Mouse (Mus musculus): ENCODE results near the gene Tmem91.

The Tmem91 gene

DNA sequence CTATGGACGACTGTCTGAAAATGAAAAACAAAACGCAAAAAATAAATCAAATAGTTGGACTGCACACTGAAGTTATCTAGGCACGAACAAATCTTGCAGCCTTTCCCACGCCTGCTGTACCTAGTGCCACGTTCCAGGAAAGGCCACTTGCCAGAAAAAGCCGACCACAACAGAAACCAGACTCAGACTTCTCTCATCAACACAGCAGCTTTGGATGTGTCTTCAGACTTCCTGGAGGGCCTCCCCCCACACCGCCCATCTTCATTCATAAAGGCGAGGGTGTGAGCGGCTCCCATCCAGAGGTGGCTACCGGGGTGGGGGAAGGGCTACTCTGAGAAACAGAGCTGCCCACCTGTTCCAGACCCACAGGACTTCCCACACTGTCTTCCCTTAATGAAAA lies 30.8 kb downstream of the Tmem91 start:
- in situ Hi-C loops (cut with MboI; ENCODE audit: low pct_unique_long_range_greater_than_20kb in 1 of 2, low sequenced_read_pairs in 2 of 2, unreplicated experiment in 1 of 2): no loop called here

DNA sequence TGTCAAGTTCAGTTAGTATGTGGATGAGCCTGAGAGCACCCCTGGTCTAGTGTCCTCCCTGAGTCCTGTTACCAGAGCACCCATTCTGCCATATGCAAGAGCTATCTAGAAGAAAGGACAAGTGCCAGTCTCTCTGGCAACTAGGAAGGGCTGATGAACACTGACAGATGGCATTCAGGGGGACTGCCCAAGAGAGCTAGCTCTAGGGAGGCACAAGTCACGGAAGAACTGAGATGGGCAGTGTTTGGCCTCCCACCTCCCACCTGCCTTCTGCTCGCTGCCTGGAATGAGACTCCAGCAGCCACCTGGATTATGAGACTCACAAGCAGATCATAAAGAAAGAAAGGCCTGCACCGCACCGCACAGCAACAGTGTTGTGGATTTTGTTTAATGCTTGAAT lies 35.2 kb downstream of the Tmem91 start:
- in situ Hi-C loops (cut with MboI; ENCODE audit: low pct_unique_long_range_greater_than_20kb in 1 of 2, low sequenced_read_pairs in 2 of 2, unreplicated experiment in 1 of 2): no loop called here

- in situ Hi-C loops (cut with MboI; ENCODE audit: low pct_unique_long_range_greater_than_20kb in 1 of 2, low sequenced_read_pairs in 2 of 2, unreplicated experiment in 1 of 2): no loop called here
These were observed 37.9 kb downstream of the Tmem91 start for GRCm38 (mm10) chr7:25637099-25637498.

GRCm38 (mm10) chr7:25636373-25636772 lies 38.6 kb downstream of the Tmem91 start:
- in situ Hi-C loops (cut with MboI; ENCODE audit: low pct_unique_long_range_greater_than_20kb in 1 of 2, low sequenced_read_pairs in 2 of 2, unreplicated experiment in 1 of 2): no loop called here

DNA sequence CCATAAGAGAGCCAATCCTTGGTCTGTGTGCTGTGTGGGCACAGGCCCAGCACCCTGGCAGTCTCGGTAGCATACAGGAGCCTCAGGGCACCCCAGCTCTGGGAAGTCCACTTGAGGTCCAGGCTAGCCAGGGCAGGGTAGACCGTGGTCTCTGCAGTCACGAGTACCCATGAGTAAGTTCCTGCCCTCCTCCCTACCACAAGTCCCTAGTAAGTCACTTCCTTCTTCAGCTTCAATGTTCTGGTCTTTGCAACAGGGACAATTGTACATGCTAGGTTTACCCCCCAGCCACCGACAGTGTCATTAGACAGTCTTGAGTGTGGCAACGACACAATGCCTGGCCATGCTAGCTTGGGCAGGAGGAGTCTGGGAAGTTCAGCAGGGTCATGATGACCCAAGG lies 42.3 kb downstream of the Tmem91 start:
- in situ Hi-C loops (cut with MboI; ENCODE audit: low pct_unique_long_range_greater_than_20kb in 1 of 2, low sequenced_read_pairs in 2 of 2, unreplicated experiment in 1 of 2): no loop called here

DNA sequence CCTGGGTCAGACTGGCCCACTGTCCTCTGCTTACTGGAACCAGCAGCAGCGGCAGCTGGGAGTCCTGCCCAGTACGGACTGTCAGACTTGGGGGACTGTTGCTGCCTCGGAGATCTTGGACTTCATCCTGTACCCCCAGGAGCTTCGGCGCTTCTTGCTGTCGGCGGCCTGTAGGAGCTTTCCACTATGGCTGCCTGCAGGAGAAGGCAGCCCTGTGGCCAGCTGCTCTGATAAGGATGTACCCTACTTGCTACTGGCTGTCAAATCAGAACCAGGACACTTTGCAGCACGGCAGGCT lies 46.7 kb downstream of the Tmem91 start:
- in situ Hi-C loops (cut with MboI; ENCODE audit: low pct_unique_long_range_greater_than_20kb in 1 of 2, low sequenced_read_pairs in 2 of 2, unreplicated experiment in 1 of 2): no loop called here

DNA sequence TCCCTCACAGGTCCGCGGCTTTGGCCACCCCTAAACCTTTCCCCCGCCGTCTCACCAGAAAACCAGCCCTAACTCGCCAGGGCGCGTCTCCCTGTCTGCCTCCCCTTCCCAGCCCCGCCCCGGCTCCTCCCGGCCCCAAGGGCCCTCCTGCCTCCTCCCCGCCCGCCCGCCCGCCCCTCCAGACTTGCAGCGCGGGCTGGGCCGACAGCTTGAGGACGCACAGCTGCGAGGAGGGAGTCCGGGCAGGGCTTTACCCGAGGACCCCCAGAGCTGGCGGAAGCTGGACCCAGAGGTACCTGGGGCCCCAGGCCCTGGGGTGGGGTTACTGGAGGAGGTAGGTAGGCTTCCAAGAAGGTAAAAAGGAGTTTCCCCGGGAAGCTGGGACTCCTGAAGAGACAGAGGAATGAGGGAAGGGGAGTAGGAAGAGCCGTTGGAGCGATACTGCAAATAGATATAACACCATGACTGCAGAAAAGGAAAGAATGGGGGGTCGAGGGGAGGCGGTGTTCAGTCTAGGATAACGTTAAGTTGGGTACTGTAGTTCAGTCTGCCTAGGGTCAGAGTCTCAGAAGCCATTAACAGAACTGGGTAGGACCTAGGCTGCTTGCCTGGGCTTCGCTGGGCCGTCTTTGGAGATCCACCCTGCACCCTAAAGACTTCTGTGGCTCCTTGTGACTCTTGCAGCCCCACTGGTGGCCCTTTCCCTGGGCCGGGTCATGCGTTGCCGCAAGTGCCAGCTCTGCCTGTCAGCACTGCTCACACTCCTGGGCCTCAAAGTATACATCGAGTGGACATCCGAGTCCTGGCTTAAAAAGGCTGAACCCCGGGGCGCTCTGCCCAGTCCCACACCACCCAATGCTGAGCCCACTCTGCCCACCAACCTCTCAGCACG lies 47.3 kb downstream of the Tmem91 start:
- in situ Hi-C loops (cut with MboI; ENCODE audit: low pct_unique_long_range_greater_than_20kb in 1 of 2, low sequenced_read_pairs in 2 of 2, unreplicated experiment in 1 of 2): no loop called here

DNA sequence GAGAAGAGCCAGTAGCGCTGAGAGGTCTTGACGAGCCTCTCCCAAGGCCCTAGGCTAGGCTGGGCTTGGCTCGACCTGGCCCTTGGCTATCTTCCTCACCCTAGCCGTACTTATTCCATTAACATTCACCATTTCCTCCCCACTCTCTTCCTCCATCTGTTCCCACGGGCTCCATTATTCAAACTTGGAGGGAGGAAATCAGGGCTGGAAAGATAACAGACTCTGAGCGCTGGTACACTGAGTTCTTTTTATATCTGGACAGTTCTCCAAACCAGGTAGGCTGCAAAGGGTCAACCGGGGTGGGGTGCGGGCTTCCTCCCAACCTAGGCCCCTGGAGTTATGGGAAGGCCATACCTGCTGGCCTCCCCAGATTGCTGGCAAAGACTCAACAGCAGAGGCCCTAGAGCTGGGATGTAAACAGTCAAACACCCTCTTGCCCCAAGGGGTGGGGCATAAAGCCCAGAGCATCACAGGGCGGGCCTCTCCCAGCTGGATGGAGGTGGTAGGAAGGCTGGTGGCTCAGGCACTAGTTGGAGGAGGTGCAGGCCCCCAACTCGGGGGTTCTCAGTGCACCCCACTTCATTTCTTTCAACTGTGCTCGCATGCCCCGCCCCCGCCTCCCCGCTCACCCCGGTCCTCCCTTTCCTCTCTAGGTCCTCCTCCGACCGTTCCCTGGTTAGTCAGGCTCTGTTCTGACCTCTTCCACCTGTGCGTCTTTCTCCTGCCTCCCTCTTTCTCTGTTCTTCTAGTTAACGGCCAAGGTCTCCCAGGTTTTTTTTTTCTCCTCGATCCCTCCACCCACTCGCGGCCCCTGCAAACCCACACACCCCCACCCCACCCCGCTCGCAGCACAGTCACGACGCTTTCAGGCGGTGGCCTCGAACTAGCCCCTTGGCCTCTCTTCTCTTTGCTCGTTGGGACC lies 48.2 kb downstream of the Tmem91 start, which contains the start of gene B3gnt8:
TSS of gene B3gnt8 (plus strand) at position 146 of the 922 bp plus-strand sequence.
- in situ Hi-C loops (cut with MboI; ENCODE audit: low pct_unique_long_range_greater_than_20kb in 1 of 2, low sequenced_read_pairs in 2 of 2, unreplicated experiment in 1 of 2): no loop called here

GRCm38 (mm10) chr7:25625594-25626250 lies 49.2 kb downstream of the Tmem91 start:
- in situ Hi-C loops (cut with MboI; ENCODE audit: low pct_unique_long_range_greater_than_20kb in 1 of 2, low sequenced_read_pairs in 2 of 2, unreplicated experiment in 1 of 2): no loop called here

DNA sequence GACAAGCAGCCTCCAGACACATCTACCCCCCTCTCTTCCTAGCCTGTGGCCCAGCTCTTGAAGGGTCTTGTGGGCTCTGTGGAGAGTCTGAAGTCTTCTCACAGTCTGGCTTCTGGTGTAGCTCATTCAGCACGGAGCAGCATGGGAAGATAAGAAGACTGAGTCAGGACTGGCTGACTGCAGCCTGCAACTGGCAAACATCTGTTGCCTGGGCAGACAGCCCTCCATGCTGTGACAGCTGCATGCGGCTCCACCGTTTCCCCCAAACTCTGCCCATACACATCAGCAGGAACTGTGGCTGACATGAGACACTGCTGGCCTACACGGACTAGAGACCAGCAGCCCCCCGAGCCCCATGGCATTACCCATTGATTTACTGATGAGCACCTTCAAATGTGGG lies 50.1 kb downstream of the Tmem91 start:
- in situ Hi-C loops (cut with MboI; ENCODE audit: low pct_unique_long_range_greater_than_20kb in 1 of 2, low sequenced_read_pairs in 2 of 2, unreplicated experiment in 1 of 2): loop anchor here in 1 of 2 experiments (5.0 to 25.0 kb wide), 2 partner anchors 77 to 488 kb away; no protein-coding TSS in a partner anchor

DNA sequence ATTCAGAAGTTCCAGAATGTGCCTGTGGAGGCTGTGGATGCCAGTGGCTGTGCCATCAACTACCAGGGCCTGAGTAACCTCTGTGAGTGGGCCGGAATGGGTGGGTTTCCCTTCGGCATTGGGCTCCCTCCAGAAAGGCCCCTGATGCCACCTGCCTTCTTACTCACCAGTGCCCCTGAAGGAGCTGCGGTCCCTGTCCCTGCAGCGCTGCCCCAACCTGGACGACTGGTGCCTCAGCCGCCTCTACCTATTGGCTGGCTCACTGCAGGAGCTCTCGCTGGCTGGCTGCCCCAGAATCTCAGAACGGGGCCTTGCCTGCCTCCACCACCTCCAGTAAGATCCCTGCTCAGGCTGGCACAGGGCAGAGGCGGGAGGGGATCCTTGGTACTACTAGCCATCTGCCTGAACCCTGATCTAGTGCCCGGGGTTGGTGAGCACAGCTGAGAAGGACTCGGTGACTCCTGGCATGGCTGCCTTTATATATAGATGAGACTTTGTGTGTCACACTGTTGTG lies 51.1 kb downstream of the Tmem91 start:
- in situ Hi-C loops (cut with MboI; ENCODE audit: low pct_unique_long_range_greater_than_20kb in 1 of 2, low sequenced_read_pairs in 2 of 2, unreplicated experiment in 1 of 2): loop anchor here in 1 of 2 experiments (5.0 to 25.0 kb wide), 2 partner anchors 78 to 487 kb away; no protein-coding TSS in a partner anchor

- in situ Hi-C loops (cut with MboI; ENCODE audit: low pct_unique_long_range_greater_than_20kb in 1 of 2, low sequenced_read_pairs in 2 of 2, unreplicated experiment in 1 of 2): loop anchor here in 1 of 2 experiments (5.0 to 25.0 kb wide), 2 partner anchors 82 to 483 kb away; no protein-coding TSS in a partner anchor
These were observed 54.2 kb downstream of the Tmem91 start for GRCm38 (mm10) chr7:25620751-25621150.

DNA sequence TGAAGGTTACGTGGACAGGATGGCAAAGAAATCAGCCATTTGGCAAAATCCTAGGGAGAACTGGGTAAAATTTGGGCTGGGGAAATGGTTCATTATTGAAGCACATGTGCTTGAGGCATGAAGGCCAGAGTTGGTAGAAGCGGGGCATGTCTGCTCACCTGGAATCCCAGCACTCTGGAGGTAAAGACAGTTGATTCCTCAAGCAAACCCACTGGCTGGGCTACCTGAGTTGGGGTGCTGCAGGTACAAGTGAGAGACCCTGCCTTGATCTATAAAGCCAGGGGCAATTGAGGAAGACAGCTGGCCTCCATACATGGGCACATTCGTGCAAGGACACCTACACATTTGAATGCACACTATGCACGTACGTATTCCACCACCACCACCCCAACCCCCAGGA lies 54.9 kb downstream of the Tmem91 start:
- in situ Hi-C loops (cut with MboI; ENCODE audit: low pct_unique_long_range_greater_than_20kb in 1 of 2, low sequenced_read_pairs in 2 of 2, unreplicated experiment in 1 of 2): loop anchor here in 1 of 2 experiments (5.0 to 25.0 kb wide), 2 partner anchors 82 to 483 kb away; no protein-coding TSS in a partner anchor

- in situ Hi-C loops (cut with MboI; ENCODE audit: low pct_unique_long_range_greater_than_20kb in 1 of 2, low sequenced_read_pairs in 2 of 2, unreplicated experiment in 1 of 2): loop anchor here in 1 of 2 experiments (25.0 kb wide), 1 partner anchor 482 kb away; no protein-coding TSS in a partner anchor
These were observed 55.3 kb downstream of the Tmem91 start for GRCm38 (mm10) chr7:25619722-25619991.

All from mouse embryonic stem cell (cell line).